Comparison of ENCODE assay signal across 9 mouse cellular contexts in the genomic region with DNA sequence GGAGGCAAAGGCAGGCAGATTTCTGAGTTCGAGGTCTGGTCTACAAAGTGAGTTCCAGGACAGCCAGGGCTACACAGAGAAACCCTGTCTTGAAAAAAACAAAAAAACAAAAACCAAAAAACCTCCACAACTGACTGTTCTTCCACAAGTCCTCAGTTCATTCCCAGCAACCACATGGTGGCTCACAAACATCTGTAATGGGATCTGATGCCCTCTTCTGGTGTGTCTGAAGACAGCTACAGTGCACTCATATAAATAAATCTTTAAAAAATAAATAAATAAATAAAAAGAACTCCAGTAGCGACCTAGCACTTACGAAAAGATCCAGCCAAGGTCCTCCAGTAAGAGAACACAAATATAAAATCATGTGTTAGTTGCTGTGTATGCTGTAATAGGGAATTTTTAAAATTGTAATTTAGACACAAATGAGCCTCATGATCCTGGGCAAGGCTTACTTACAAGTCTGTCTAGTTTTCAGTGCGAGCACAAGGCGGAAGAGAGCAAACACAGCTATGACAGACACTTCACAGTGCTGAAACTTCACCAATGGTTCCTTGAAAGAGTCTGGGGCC. TPM values are rescaled to one million over a fixed set of nuclear protein-coding genes. Genes with fewer than 3 reads are reported as not detected.
DNase-seq lines count a peak whose midpoint lies in the region; ATAC-seq and TF ChIP-seq lines count a peak whose summit lies in the region.
"Had no signal": no experiment of that assay in that cellular context is flagged by ENCODE, and none has a peak within 500 bp of the region (broad histone marks: within the 10 kb centered on the region; RNA-seq: fewer than 3 reads in every experiment).

No protein-coding gene starts in this region.

- TF ChIP-seq CTCF in lung, adult 2 months (IDR thresholded peaks at IDR 0.05; ENCODE audit: insufficient read depth, low read length) = no peak
- TF ChIP-seq CTCF in intestine, postnatal 0 days (IDR thresholded peaks at IDR 0.05; ENCODE audit: low read depth) = peak; percentile 24

- intact Hi-C loops in left cerebral cortex, postnatal 14 days (cut with DNase I) = loop anchor here (5.0 kb wide), 2 partner anchors 37 to 262 kb away; no protein-coding TSS in a partner anchor

- no peak for ATAC-seq in embryonic facial prominence, embryonic 12.5 days (ENCODE audit: insufficient number of reproducible peaks, insufficient read depth, low FRiP score, low TSS enrichment)
- no peak for ATAC-seq in intestine, postnatal 0 days
- ATAC-seq in neutrophil, adult 5-6 weeks (ENCODE audit: extremely low read depth, insufficient number of reproducible peaks, low FRiP score, poor library complexity, severe bottlenecking) = peak; percentile 27; the same call in 1 of the 2 replicates

- H3K4me1 ChIP-seq in lung, adult 2 months (ENCODE audit: control insufficient read depth, insufficient read depth, low read length) = peaks cover 2% of the 10 kb centered on the region; the same call in 1 of the 2 replicates
- H3K4me1 ChIP-seq in embryonic facial prominence, embryonic 12.5 days = no peaks in the 10 kb centered on the region; the same call in 1 of the 2 replicates
- no peaks in the 10 kb centered on the region for H3K4me1 ChIP-seq in intestine, postnatal 0 days (replicated peaks; ENCODE audit: control insufficient read depth, insufficient read depth, low read length)

- no peaks in the 10 kb centered on the region for H3K9me3 ChIP-seq in embryonic facial prominence, embryonic 12.5 days
- no peaks in the 10 kb centered on the region for H3K9me3 ChIP-seq in intestine, postnatal 0 days (ENCODE audit: control insufficient read depth)

- peak overlapping the region; percentile 75 for H3K9ac ChIP-seq in embryonic facial prominence, embryonic 12.5 days
- peak overlapping the region; percentile 75 for H3K9ac ChIP-seq in intestine, postnatal 0 days (ENCODE audit: low read depth, low read length)

- TF ChIP-seq POLR2A in lung, adult 2 months (IDR thresholded peaks at IDR 0.05; ENCODE audit: borderline replicate concordance, extremely low read depth, low read depth, low read length) = no peak

- peak overlapping the region; percentile 78 for H3K4me3 ChIP-seq in lung, adult 2 months (replicated peaks; ENCODE audit: extremely low read depth, low read depth, low read length)
- peak overlapping the region; percentile 68 for H3K4me3 ChIP-seq in embryonic facial prominence, embryonic 12.5 days
- H3K4me3 ChIP-seq in intestine, postnatal 0 days (ENCODE audit: low read depth, low read length) = peak overlapping the region; percentile 79

- no peaks in the 10 kb centered on the region for H3K27me3 ChIP-seq in embryonic facial prominence, embryonic 12.5 days
- no peaks in the 10 kb centered on the region for H3K27me3 ChIP-seq in intestine, postnatal 0 days (replicated peaks; ENCODE audit: control insufficient read depth, insufficient read depth, low read length)

- peaks cover 20% of the 10 kb centered on the region for H3K36me3 ChIP-seq in embryonic facial prominence, embryonic 12.5 days
- peaks cover 23% of the 10 kb centered on the region for H3K36me3 ChIP-seq in intestine, postnatal 0 days (ENCODE audit: control insufficient read depth, insufficient read depth)

- 21% methylated on average over 5 of the region's 5 CpGs for WGBS in lung, adult 2 months
- WGBS in embryonic facial prominence, embryonic 12.5 days = 32% methylated on average over 5 of the region's 5 CpGs
- WGBS in intestine, postnatal 0 days = 25% methylated on average over 5 of the region's 5 CpGs

- H3K4me2 ChIP-seq in embryonic facial prominence, embryonic 12.5 days (replicated peaks) = peak overlapping the region; percentile 60
- H3K4me2 ChIP-seq in intestine, postnatal 0 days (replicated peaks; ENCODE audit: low read depth) = peak overlapping the region; percentile 70

- no peak for DNase-seq in lung, adult 2 months
- no peak for DNase-seq in lung, postnatal 4 days
- no peak for DNase-seq in left cerebral cortex, postnatal 14 days (ENCODE audit: low spot score in 2 of 2)
- no peak for DNase-seq in left cerebral cortex, adult 11 months (ENCODE audit: low spot score)
- DNase-seq in urinary bladder, postnatal 14 days (ENCODE audit: low spot score) = no peak

- H3K27ac ChIP-seq in embryonic facial prominence, embryonic 12.5 days = peak overlapping the region; percentile 97
- peak overlapping the region; percentile 97 for H3K27ac ChIP-seq in intestine, postnatal 0 days (ENCODE audit: low read depth, low read length)

RNA-seq across cellular contexts. Expression of a gene that starts 0.9 kb away (rescaled TPM):
- 7.0 and 10.4 TPM in 2 replicates for polyA plus RNA-seq in lung, adult 2 months (2012; rRNA removed)
- polyA plus RNA-seq in embryonic facial prominence, embryonic 12.5 days (2016; fragmentation: Nextera tagmentation; extraction: Ambion mirVana) = 55.4 and 59.7 TPM in 2 replicates
- polyA plus RNA-seq in intestine, postnatal 0 days (2015; fragmentation: Nextera tagmentation; extraction: Ambion mirVana) = 28.1 TPM in 2 replicates
- total RNA-seq in neutrophil, adult 5-6 weeks (2017) = 73.9 and 83.4 TPM in 2 replicates
- total RNA-seq in left cerebral cortex, postnatal 14 days (2021) = 10 to 100 TPM; 13.3 to 14.2 TPM

RNA-seq across cellular contexts. Expression of a gene that starts 20.7 kb away (rescaled TPM):
- 341 and 495 TPM in 2 replicates for polyA plus RNA-seq in lung, adult 2 months (2012; rRNA removed)
- 959 and 960 TPM in 2 replicates for polyA plus RNA-seq in embryonic facial prominence, embryonic 12.5 days (2016; fragmentation: Nextera tagmentation; extraction: Ambion mirVana)
- polyA plus RNA-seq in intestine, postnatal 0 days (2015; fragmentation: Nextera tagmentation; extraction: Ambion mirVana) = 1,062 and 1,144 TPM in 2 replicates
- 145 and 164 TPM in 2 replicates for total RNA-seq in neutrophil, adult 5-6 weeks (2017)
- 10 to 100 TPM; 49.7 to 50.1 TPM for total RNA-seq in left cerebral cortex, postnatal 14 days (2021)

RNA-seq across cellular contexts. Expression of a gene that starts 20.8 kb away (rescaled TPM):
- polyA plus RNA-seq in lung, adult 2 months (2012; rRNA removed) = 0.85 and 0.88 TPM in 2 replicates
- 9.2 and 10.4 TPM in 2 replicates for polyA plus RNA-seq in embryonic facial prominence, embryonic 12.5 days (2016; fragmentation: Nextera tagmentation; extraction: Ambion mirVana)
- 1.3 and 1.9 TPM in 2 replicates for polyA plus RNA-seq in intestine, postnatal 0 days (2015; fragmentation: Nextera tagmentation; extraction: Ambion mirVana)
- total RNA-seq in neutrophil, adult 5-6 weeks (2017) = 34.6 and 35.1 TPM in 2 replicates
- total RNA-seq in left cerebral cortex, postnatal 14 days (2021) = 1 to 10 TPM; 5.0 to 5.5 TPM

RNA-seq across cellular contexts. Expression of a gene that starts 49.9 kb away (rescaled TPM):
- polyA plus RNA-seq in lung, adult 2 months (2012; rRNA removed) = 0.40 and 0.82 TPM in 2 replicates
- polyA plus RNA-seq in embryonic facial prominence, embryonic 12.5 days (2016; fragmentation: Nextera tagmentation; extraction: Ambion mirVana) = not detected in 2 replicates
- polyA plus RNA-seq in intestine, postnatal 0 days (2015; fragmentation: Nextera tagmentation; extraction: Ambion mirVana) = 0.10 TPM in 1 of 2 replicates, not detected in the other
- not detected in 2 replicates for total RNA-seq in neutrophil, adult 5-6 weeks (2017)
- total RNA-seq in left cerebral cortex, postnatal 14 days (2021) = 1 to 10 TPM in 1 of 2 experiments, under 1 TPM in 1; 0.76 to 1.3 TPM
- total RNA-seq: megakaryocyte-erythroid progenitor cell, adult 5-6 weeks had no signal
